Mouse (Mus musculus) brown adipose tissue, adult 24 weeks (tissue): ENCODE measurements around the gene Emx1. TPM values are rescaled to one million over a fixed set of nuclear protein-coding genes. Genes with fewer than 3 reads are reported as not detected.

ENCODE experiments used
- H3K27ac ChIP-seq: fragments of 200-500 bp; replicated peaks from 2 replicates; pipeline ENCODE4 v1.5.1; 2012; ENCODE audit warnings: low read depth, mild to moderate bottlenecking, low read length
- H3K4me1 ChIP-seq: fragments of 200-500 bp; 2 replicates; pipeline ENCODE4 v1.6.1; 2012; ENCODE audit warnings: low read length, mixed read lengths; ENCODE audit not compliant: control insufficient read depth, insufficient read depth, insufficient read length
- H3K4me3 ChIP-seq: fragments of 200-500 bp; 2 replicates; pipeline ENCODE4 v1.5.1; 2012; ENCODE audit warnings: low read depth, mild to moderate bottlenecking, low read length, moderate library complexity; ENCODE audit not compliant: insufficient read depth
- polyA plus RNA-seq: library from polyadenylated mRNA; stranded (reverse); fragments of >200 nt; gene quantifications from 2 replicates; pipeline ENCODE4 v1.2.4, GENCODE M21; 2012; ENCODE audit not compliant: missing spikeins, insufficient read depth, insufficient read length

The Emx1 gene
- polyA plus RNA-seq, 1 experiment, result not detected

GRCm38 (mm10) chr6:85207345-85207744, 20.1 kb downstream of the Emx1 start:
- H3K27ac ChIP-seq, result no peak overlapping the region
- no peaks in the 10 kb centered on the region for H3K4me1 ChIP-seq
- no peak overlapping the region for H3K4me3 ChIP-seq

- Histone ChIP-seq H3K27ac (no peak overlapping the region), H3K4me1 (no peaks in the 10 kb centered on the region), H3K4me3 (no peak overlapping the region)
These were observed 22.2 kb downstream of the Emx1 start for GRCm38 (mm10) chr6:85209226-85209967.

GRCm38 (mm10) chr6:85210686-85211085, 23.4 kb downstream of the Emx1 start:
- Histone ChIP-seq H3K27ac (no peak overlapping the region), H3K4me1 (no peaks in the 10 kb centered on the region), H3K4me3 (no peak overlapping the region)

GRCm38 (mm10) chr6:85218251-85218650, 31.0 kb downstream of the Emx1 start:
- Histone ChIP-seq H3K27ac (no peak overlapping the region), H3K4me1 (no peaks in the 10 kb centered on the region), H3K4me3 (no peak overlapping the region)

- Histone ChIP-seq H3K4me1 (no peaks in the 10 kb centered on the region), H3K4me3 (no peak overlapping the region), H3K27ac (no peak overlapping the region)
These were observed 31.6 kb downstream of the Emx1 start for GRCm38 (mm10) chr6:85218684-85219445.

GRCm38 (mm10) chr6:85219706-85220105, 32.5 kb downstream of the Emx1 start:
- H3K27ac ChIP-seq, result no peak overlapping the region
- H3K4me3 ChIP-seq, result no peak overlapping the region
- no peaks in the 10 kb centered on the region; the same call in 1 of the 2 replicates for H3K4me1 ChIP-seq

- Histone ChIP-seq H3K4me1 (no peaks in the 10 kb centered on the region; the same call in 1 of the 2 replicates), H3K4me3 (no peak overlapping the region), H3K27ac (no peak overlapping the region)
These were observed 33.7 kb downstream of the Emx1 start for GRCm38 (mm10) chr6:85220917-85221316.

- Histone ChIP-seq H3K4me3 (no peak overlapping the region), H3K27ac (no peak overlapping the region), H3K4me1 (no peaks in the 10 kb centered on the region; the same call in 1 of the 2 replicates)
These were observed 35.3 kb downstream of the Emx1 start for GRCm38 (mm10) chr6:85222551-85222950.

- H3K4me1 ChIP-seq, result no peaks in the 10 kb centered on the region; the same call in 1 of the 2 replicates
- H3K4me3 ChIP-seq, result no peak overlapping the region
- no peak overlapping the region for H3K27ac ChIP-seq
These were observed 36.4 kb downstream of the Emx1 start for GRCm38 (mm10) chr6:85223498-85224150.

- Histone ChIP-seq H3K4me1 (no peaks in the 10 kb centered on the region; the same call in 1 of the 2 replicates), H3K27ac (no peak overlapping the region), H3K4me3 (no peak overlapping the region)
These were observed 37.2 kb downstream of the Emx1 start for GRCm38 (mm10) chr6:85224442-85224891.

GRCm38 (mm10) chr6:85226570-85226969, 39.3 kb downstream of the Emx1 start:
- Histone ChIP-seq H3K4me3 (no peak overlapping the region), H3K27ac (no peak overlapping the region), H3K4me1 (no peaks in the 10 kb centered on the region; the same call in 1 of the 2 replicates)

GRCm38 (mm10) chr6:85227520-85227919, 40.3 kb downstream of the Emx1 start:
- Histone ChIP-seq H3K27ac (no peak overlapping the region), H3K4me3 (no peak overlapping the region), H3K4me1 (no peaks in the 10 kb centered on the region; the same call in 1 of the 2 replicates)

- H3K4me3 ChIP-seq, result no peak overlapping the region
These were observed 43.5 kb downstream of the Emx1 start for GRCm38 (mm10) chr6:85230762-85231161.

GRCm38 (mm10) chr6:85231469-85231868, 44.2 kb downstream of the Emx1 start:
- H3K4me1 ChIP-seq, result no peaks in the 10 kb centered on the region

More at GRCm38 (mm10) chr6:85230762-85231161, 43.5 kb downstream of the Emx1 start:
- Histone ChIP-seq H3K4me1 (no peaks in the 10 kb centered on the region), H3K27ac (no peak overlapping the region)

GRCm38 (mm10) chr6:85232045-85232444, 44.8 kb downstream of the Emx1 start:
- Histone ChIP-seq H3K4me3 (no peak overlapping the region), H3K27ac (no peak overlapping the region), H3K4me1 (no peaks in the 10 kb centered on the region)

More at GRCm38 (mm10) chr6:85231469-85231868, 44.2 kb downstream of the Emx1 start:
- Histone ChIP-seq H3K27ac (no peak overlapping the region), H3K4me3 (no peak overlapping the region)
